Mouse (Mus musculus) kidney, embryonic 14.5 days (tissue): Measurements from ENCODE around the gene Ska2. TPM values are rescaled to one million over a fixed set of nuclear protein-coding genes. Genes with fewer than 3 reads are reported as not detected.

Experiments used
- ATAC-seq: fragments of 200-750 bp; cut with Nextera tagmentation; 2 replicates; pipeline ENCODE4 v1.8.0; 2017; ENCODE audit warnings: moderate number of reproducible peaks, mild to moderate bottlenecking, moderate TSS enrichment, moderate library complexity; ENCODE audit not compliant: low FRiP score, low TSS enrichment
- H3K27ac ChIP-seq: fragments of 300-500 bp; sonication (generic); 2 replicates; pipeline ENCODE4 v1.5.1; 2014; ENCODE audit warnings: low read depth, mild to moderate bottlenecking, low read length, moderate library complexity, mixed read lengths
- H3K27me3 ChIP-seq: fragments of 300-500 bp; sonication (generic); 2 replicates; pipeline ENCODE4 v1.6.1; 2014; ENCODE audit warnings: mild to moderate bottlenecking, low read length; ENCODE audit not compliant: control insufficient read depth, insufficient read depth
- H3K36me3 ChIP-seq: fragments of 300-500 bp; sonication (generic); 2 replicates; pipeline ENCODE4 v1.6.1; 2014; ENCODE audit warnings: low read length, mixed read lengths; ENCODE audit not compliant: control insufficient read depth, insufficient read depth
- H3K4me1 ChIP-seq: fragments of 300-500 bp; sonication (generic); 2 replicates; pipeline ENCODE4 v1.6.1; 2014; ENCODE audit warnings: low read length, mixed read lengths; ENCODE audit not compliant: control insufficient read depth, insufficient read depth
- H3K4me2 ChIP-seq: fragments of 300-500 bp; sonication (generic); replicated peaks from 2 replicates; pipeline ENCODE4 v1.6.1; 2014; ENCODE audit warnings: low read depth, mild to moderate bottlenecking, low read length
- H3K4me3 ChIP-seq: fragments of 300-500 bp; sonication (generic); 2 replicates; pipeline ENCODE4 v1.5.1; 2014; ENCODE audit warnings: mild to moderate bottlenecking, low read length
- H3K9ac ChIP-seq: fragments of 300-500 bp; sonication (generic); 2 replicates; pipeline ENCODE4 v1.6.1; 2014; ENCODE audit warnings: low read depth, mild to moderate bottlenecking, low read length, moderate library complexity
- H3K9me3 ChIP-seq: fragments of 300-500 bp; sonication (generic); 2 replicates; pipeline ENCODE4 v1.6.1; 2016; ENCODE audit warnings: low read length; ENCODE audit not compliant: control insufficient read depth
- WGBS: fragments of 180-500 bp; shearing (Covaris S2); extraction: QIAGEN DNeasy Blood & Tissue Kit; methylation state at CpG from one replicate; pipeline ENCODE4 v1.1.7; 2014; 5-methylcytosine and 5-hydroxymethylcytosine counted together
- microRNA counts: library from miRNA; unstranded; fragments of <30 nt; microRNA quantifications from one replicate; lab custom pipeline; 2017
- microRNA-seq: library from miRNA; unstranded; fragments of <30 nt; microRNA quantifications from one replicate; pipeline ENCODE4, GENCODE M21; 2016
- polyA plus RNA-seq: library from polyadenylated mRNA; unstranded; fragments of >200 nt; fragmentation: Nextera tagmentation; extraction: Ambion mirVana; gene quantifications from 2 replicates; pipeline ENCODE4 v1.2.1, GENCODE M21; 2014

Ska2 gene
- polyA plus RNA-seq, 1 experiment from 2014 or later, result 70.5 TPM

DNA sequence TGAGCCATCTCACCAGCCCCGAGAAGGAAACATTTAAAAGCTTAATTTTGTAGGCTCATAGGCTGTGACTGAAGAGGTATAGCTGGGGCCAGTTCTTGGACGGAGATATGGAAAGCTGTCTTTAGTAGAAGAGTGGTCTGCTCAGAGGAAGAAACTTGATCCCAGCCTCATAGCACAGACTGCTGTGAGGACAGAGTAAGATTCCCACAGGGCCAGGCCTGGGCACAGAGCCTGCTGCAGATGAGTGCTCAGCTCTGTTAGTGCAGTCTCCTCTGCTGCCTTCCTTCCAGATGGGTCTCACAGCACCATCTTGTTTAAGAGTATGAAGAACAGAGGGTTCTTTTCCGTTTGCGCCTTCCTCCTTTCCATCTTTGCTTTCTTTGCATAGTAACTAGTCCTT lies 27.2 kb downstream of the Ska2 start:
- Histone ChIP-seq H3K36me3 (peaks cover 7% of the 10 kb centered on the region), H3K9ac (no peak overlapping the region), H3K4me2 (no peak overlapping the region), H3K4me3 (no peak overlapping the region), H3K4me1 (no peaks in the 10 kb centered on the region), H3K9me3 (no peaks in the 10 kb centered on the region), H3K27me3 (no peaks in the 10 kb centered on the region), H3K27ac (no peak overlapping the region)
- 86% methylated on average over 4 of the region's 4 CpGs for WGBS
- ATAC-seq, result no peak

- Histone ChIP-seq H3K4me1 (no peaks in the 10 kb centered on the region), H3K9me3 (no peaks in the 10 kb centered on the region), H3K4me3 (no peak overlapping the region), H3K27me3 (no peaks in the 10 kb centered on the region), H3K27ac (no peak overlapping the region), H3K36me3 (peaks cover 12% of the 10 kb centered on the region; the same call in 1 of the 2 replicates), H3K4me2 (no peak overlapping the region), H3K9ac (no peak overlapping the region)
- ATAC-seq, result no peak
- WGBS, result 94% methylated on average over 2 of the region's 2 CpGs
These were observed 49.0 kb downstream of the Ska2 start for GRCm38 (mm10) chr11:87158012-87158411.

DNA sequence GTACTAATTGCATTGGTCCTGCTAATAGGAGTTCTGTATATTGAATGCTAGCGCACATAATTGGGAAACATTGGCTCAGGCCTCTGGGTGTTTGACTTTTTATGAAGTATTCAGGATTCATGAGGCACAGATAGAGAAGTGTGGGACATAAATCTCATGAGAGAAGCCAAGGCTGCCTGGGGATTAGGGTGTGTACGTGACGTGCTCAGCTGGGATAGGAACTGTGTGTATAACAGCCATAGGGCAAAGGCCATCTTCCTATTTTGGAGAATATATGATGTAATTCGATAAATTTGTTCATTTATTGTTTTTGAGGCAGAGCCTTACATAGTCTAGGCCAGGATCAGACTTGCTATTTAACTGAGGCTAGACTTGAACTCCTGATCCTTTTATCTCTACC lies 53.7 kb downstream of the Ska2 start:
- peaks cover 24% of the 10 kb centered on the region for H3K36me3 ChIP-seq
- H3K9me3 ChIP-seq, result no peaks in the 10 kb centered on the region
- no peak overlapping the region for H3K9ac ChIP-seq
- H3K27ac ChIP-seq, result no peak overlapping the region
- no peak for ATAC-seq
- H3K27me3 ChIP-seq, result no peaks in the 10 kb centered on the region
- H3K4me2 ChIP-seq, result no peak overlapping the region
- 87% methylated on average over 4 of the region's 4 CpGs for WGBS
- H3K4me3 ChIP-seq, result no peak overlapping the region
- no peaks in the 10 kb centered on the region for H3K4me1 ChIP-seq

DNA sequence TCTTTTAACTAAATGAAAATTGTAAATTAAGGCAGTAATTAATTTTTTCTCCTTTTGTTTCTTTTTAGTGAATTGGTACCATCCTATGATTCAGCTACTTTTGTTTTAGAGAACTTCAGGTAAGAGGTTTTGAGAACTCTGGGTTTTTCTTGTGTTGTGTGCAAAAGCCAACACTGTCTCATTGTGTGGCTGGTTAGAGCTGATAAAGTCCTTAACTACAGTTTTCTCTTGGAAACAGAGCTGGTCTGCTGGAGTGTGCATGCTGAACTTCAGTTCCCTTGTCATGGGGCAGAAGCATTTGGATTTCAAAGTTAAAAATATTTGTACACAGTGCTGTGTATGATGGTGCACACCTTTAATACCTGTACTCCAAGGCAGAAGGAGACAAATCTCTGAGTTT lies 54.7 kb downstream of the Ska2 start:
- Histone ChIP-seq H3K36me3 (peaks cover 31% of the 10 kb centered on the region), H3K4me1 (no peaks in the 10 kb centered on the region), H3K9ac (no peak overlapping the region), H3K27ac (no peak overlapping the region), H3K4me3 (no peak overlapping the region), H3K4me2 (no peak overlapping the region), H3K27me3 (no peaks in the 10 kb centered on the region), H3K9me3 (no peaks in the 10 kb centered on the region)
- no peak for ATAC-seq

- Histone ChIP-seq H3K4me3 (no peak overlapping the region), H3K36me3 (peaks cover 8% of the 10 kb centered on the region), H3K27ac (no peak overlapping the region), H3K27me3 (no peaks in the 10 kb centered on the region), H3K9me3 (no peaks in the 10 kb centered on the region), H3K4me2 (no peak overlapping the region), H3K9ac (no peak overlapping the region), H3K4me1 (no peaks in the 10 kb centered on the region)
- WGBS, result 90% methylated on average over 5 of the region's 5 CpGs
- ATAC-seq, result no peak
These were observed 64.6 kb downstream of the Ska2 start for GRCm38 (mm10) chr11:87173625-87174024.

MicroRNAs encoded within 50 kb of the gene (microRNA counts, 519-probe panel; counts per million panel counts)
- microRNA mmu-miR-301a (lab: Ali Mortazavi, UCI), result 8,123 counts per million, percentile 84 among the panel's probes with 10 or more counts

Small RNA genes within 50 kb of the gene (microRNA-seq; reads per million reads assigned to microRNA genes)
- gene Mir301, result 1,257 reads per million, percentile 79 among the genes with 10 or more reads in this experiment

Other genes starting within 250 kb of the Ska2 start
- gene Ypel2, start 115.5 kb upstream of the Ska2 start, polyA plus RNA-seq, result 7.9 and 9.1 TPM in 2 replicates
- gene Gdpd1, start 35.2 kb upstream of the Ska2 start, polyA plus RNA-seq, result 23.1 and 27.8 TPM in 2 replicates
- gene Smg8, start 22.5 kb upstream of the Ska2 start, polyA plus RNA-seq, result 17.3 and 24.7 TPM in 2 replicates
- gene Prr11, start 526 bp upstream of the Ska2 start, polyA plus RNA-seq, result 9.2 and 20.5 TPM in 2 replicates
- gene Trim37, start 17.8 kb downstream of the Ska2 start, polyA plus RNA-seq, result 20.6 and 41.4 TPM in 2 replicates
- gene Ppm1e, start 249.8 kb downstream of the Ska2 start, polyA plus RNA-seq, result 3.7 and 4.2 TPM in 2 replicates